Mouse (Mus musculus) stomach, embryonic 16.5 days (tissue): Measurements from ENCODE around the gene Golph3. TPM values are rescaled to one million over a fixed set of nuclear protein-coding genes. Genes with fewer than 3 reads are reported as not detected.
"Not testable (repeated sequence)": the region's sequence is repeated elsewhere in the genome, so short reads cannot be mapped to it uniquely, and the experiment has no call there.

Source experiments
- ATAC-seq: fragments of 200-750 bp; cut with Nextera tagmentation; 2 replicates; pipeline ENCODE4 v1.8.0; 2017; ENCODE audit warnings: moderate number of reproducible peaks, moderate TSS enrichment; ENCODE audit not compliant: insufficient read depth, low FRiP score
- H3K27ac ChIP-seq: fragments of 300-500 bp; sonication (generic); 2 replicates; pipeline ENCODE4 v1.5.1; 2014; ENCODE audit warnings: low read length
- H3K27me3 ChIP-seq: fragments of 300-500 bp; sonication (generic); 2 replicates; pipeline ENCODE4 v1.6.1; 2014; ENCODE audit warnings: low read length, control low read depth, mixed read lengths; ENCODE audit not compliant: control insufficient read depth, insufficient read depth
- H3K36me3 ChIP-seq: fragments of 300-500 bp; sonication (generic); 2 replicates; pipeline ENCODE4 v1.6.1; 2014; ENCODE audit warnings: low read length; ENCODE audit not compliant: control insufficient read depth, insufficient read depth
- H3K4me1 ChIP-seq: fragments of 300-500 bp; sonication (generic); 2 replicates; pipeline ENCODE4 v1.6.1; 2014; ENCODE audit warnings: low read length, control low read depth, mixed read lengths; ENCODE audit not compliant: control insufficient read depth, insufficient read depth
- H3K4me2 ChIP-seq: fragments of 300-500 bp; sonication (generic); 2 replicates; pipeline ENCODE4 v1.6.1; 2014; ENCODE audit warnings: low read depth, low read length, mixed read lengths
- H3K4me3 ChIP-seq: fragments of 300-500 bp; sonication (generic); replicated peaks from 2 replicates; pipeline ENCODE4 v1.5.1; 2014; ENCODE audit warnings: mild to moderate bottlenecking, low read length
- H3K9ac ChIP-seq: fragments of 300-500 bp; sonication (generic); 2 replicates; pipeline ENCODE4 v1.6.1; 2014; ENCODE audit warnings: low read length
- H3K9me3 ChIP-seq: fragments of 300-500 bp; sonication (generic); replicated peaks from 2 replicates; pipeline ENCODE4 v1.6.1; 2016; ENCODE audit warnings: low read length, control low read depth; ENCODE audit not compliant: control insufficient read depth
- WGBS: fragments of 180-500 bp; shearing (Covaris S2); extraction: QIAGEN DNeasy Blood & Tissue Kit; methylation state at CpG from one replicate; pipeline ENCODE4 v1.1.7; 2014; 5-methylcytosine and 5-hydroxymethylcytosine counted together
- polyA plus RNA-seq: library from polyadenylated mRNA; unstranded; fragments of >200 nt; fragmentation: Nextera tagmentation; extraction: Ambion mirVana; gene quantifications from 2 replicates; pipeline ENCODE4 v1.2.1, GENCODE M21; 2015

The Golph3 gene
- polyA plus RNA-seq, 1 experiment from 2014 or later: 73.8 TPM

DNA sequence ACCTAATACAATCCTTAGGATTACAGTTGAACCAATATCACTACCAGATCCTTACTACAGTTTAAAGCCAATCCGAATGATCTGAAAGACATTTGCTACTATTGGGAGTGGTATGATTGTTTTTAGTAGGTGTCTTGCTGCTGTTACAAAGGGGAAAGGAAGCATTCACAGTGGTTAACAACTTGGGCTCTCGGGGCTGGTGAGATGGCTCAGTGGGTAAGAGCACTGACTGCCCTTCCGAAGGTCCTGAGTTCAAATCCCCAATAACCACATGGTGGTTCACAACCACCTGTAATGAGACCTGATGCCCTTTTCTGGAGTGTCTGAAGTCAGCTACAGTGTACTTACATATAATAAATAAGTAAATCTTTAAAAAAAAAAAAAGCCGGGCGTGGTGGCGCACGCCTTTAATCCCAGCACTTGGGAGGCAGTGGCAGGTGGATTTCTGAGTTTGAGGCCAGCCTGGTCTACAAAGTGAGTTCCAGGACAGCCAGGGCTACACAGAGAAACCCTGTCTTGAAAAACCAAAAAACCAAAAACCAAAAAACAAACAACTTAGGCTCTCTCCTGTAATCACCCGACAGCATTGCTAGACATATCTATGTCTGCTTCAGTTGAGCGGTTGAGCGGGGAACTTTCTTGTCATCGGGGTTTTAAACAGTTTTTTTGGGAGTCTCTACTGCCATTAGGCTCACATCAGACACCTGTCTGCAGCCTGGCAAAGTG is 45.5 kb downstream of the Golph3 start:
- H3K9me3 ChIP-seq, ATAC-seq, H3K36me3 ChIP-seq, H3K4me1 ChIP-seq, H3K4me3 ChIP-seq, H3K9ac ChIP-seq, H3K27me3 ChIP-seq: not testable (repeated sequence)
- Histone ChIP-seq H3K27ac (peak overlapping the region; percentile 82), H3K4me2 (peak overlapping the region; percentile 11; the same call in 1 of the 2 replicates)
- 87% methylated on average over 11 of the region's 11 CpGs for WGBS

DNA sequence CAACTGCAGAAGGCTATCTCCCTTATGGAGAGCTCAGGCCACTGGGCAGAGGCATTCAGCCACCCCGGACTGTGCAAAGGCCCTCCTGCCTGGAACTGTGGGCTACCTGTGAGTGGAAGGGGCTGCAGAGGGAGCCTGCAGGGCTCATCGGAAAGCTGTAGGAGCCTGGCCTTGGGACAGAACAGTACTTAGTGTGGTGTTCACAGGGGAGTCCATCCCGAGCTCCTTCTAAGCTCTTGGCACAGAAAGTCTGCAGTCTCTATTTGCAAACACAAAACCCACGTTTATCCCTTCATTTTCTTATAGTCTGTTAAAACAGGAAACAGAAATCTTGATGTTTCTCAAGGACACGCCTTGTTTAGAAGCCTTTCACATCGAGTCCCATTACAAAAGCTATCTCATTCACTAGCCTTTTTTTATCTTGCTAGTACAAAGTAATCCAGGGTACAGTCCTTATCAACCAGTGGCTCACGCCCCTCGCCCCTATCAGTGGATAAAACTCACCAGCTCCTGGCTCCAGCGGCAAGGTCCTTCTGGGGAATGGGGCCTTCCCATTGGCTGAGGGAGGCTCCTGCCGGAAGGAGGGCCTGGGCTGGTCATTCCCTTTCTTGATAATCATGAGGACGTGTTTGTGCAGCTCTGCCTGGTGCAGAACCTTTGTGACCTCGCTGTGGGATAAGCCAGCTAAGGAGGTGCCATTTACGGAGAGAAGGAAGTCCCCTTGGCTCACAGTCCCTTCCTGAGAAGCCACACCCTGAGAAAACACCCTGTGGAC is 46.2 kb downstream of the Golph3 start:
- ATAC-seq: peak; percentile 90
- Histone ChIP-seq H3K27ac (peak overlapping the region; percentile 82), H3K36me3 (no peaks in the 10 kb centered on the region), H3K4me1 (peaks cover 7% of the 10 kb centered on the region; the same call in 1 of the 2 replicates), H3K9ac (no peak overlapping the region), H3K27me3 (no peaks in the 10 kb centered on the region), H3K4me2 (peak overlapping the region; percentile 14; the same call in 1 of the 2 replicates), H3K4me3 (no peak overlapping the region), H3K9me3 (no peaks in the 10 kb centered on the region)
- 43% methylated on average over 13 of the region's 13 CpGs for WGBS

DNA sequence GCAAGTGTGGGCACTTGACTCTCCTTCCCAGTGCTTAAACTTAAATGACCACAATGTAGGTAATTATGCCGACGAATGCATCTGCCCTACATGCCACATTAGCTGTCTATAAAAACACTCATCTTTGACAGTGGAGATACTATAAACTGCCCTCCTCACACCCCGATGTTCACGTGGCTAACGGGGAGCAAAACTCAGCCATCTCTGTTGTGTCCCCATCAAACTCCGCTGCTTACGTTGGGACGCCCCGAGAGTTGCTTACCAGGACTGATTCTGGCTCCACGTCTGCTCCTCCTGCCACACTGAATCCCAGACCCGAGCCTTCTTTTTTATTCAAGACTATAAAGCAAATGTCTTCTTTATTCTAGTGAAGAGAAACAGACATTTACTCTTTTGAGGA is 47.1 kb downstream of the Golph3 start:
- ATAC-seq: no peak
- H3K4me2 ChIP-seq: peak overlapping the region; percentile 14; the same call in 1 of the 2 replicates
- H3K9me3 ChIP-seq: no peaks in the 10 kb centered on the region
- H3K27ac ChIP-seq: peak overlapping the region; percentile 77
- H3K36me3 ChIP-seq: no peaks in the 10 kb centered on the region
- 89% methylated on average over 11 of the region's 11 CpGs for WGBS
- H3K4me3 ChIP-seq: no peak overlapping the region
- H3K27me3 ChIP-seq: no peaks in the 10 kb centered on the region
- H3K4me1 ChIP-seq: peaks cover 7% of the 10 kb centered on the region; the same call in 1 of the 2 replicates
- H3K9ac ChIP-seq: no peak overlapping the region

DNA sequence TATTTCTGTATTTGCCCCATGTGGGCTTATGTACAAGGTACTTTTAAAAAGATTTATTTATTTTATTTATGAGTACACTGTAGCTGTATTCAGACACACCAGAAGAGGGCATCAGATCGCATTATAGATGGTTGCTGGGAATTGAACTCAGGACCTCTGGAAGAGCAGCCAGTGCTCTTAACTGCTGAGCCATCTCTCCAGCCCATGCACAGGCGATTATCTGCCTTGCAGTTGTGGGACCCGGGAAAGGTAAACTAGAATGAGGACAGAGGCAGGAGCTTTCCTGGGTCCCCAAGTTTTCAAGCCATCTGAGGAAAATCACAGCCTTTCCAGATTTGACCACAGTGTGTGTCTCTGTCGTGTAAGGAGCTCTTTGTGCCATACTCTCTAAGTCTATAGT is 47.6 kb downstream of the Golph3 start:
- 80% methylated on average over 4 of the region's 4 CpGs for WGBS
- Histone ChIP-seq H3K36me3 (no peaks in the 10 kb centered on the region), H3K9ac (no peak overlapping the region), H3K4me3 (no peak overlapping the region), H3K4me2 (no peak overlapping the region), H3K27ac (no peak overlapping the region), H3K4me1 (peaks cover 7% of the 10 kb centered on the region; the same call in 1 of the 2 replicates), H3K27me3 (no peaks in the 10 kb centered on the region), H3K9me3 (no peaks in the 10 kb centered on the region)
- ATAC-seq: no peak

DNA sequence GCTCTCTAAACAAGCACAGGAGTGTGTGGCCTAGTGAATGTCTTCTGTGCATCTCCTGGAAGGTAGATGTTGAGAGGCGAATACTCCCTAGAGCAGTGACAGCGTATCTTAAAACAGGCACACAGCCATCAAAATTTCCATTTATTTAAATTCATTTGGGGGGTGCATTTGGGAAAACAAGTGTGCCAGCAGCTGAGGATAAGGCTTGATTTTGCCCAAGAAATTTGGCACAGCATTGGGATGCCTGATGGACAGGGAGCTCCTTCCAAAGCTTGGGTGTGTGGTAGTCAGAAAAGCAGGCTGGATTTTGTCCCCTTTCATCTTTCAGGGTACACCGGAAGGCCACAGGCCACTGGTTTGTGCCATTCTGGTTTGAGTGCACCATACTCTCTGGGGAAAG is 48.8 kb downstream of the Golph3 start:
- 89% methylated on average over 3 of the region's 3 CpGs for WGBS
- no peak overlapping the region for H3K9ac ChIP-seq
- H3K4me1 ChIP-seq: peaks cover 7% of the 10 kb centered on the region; the same call in 1 of the 2 replicates
- no peak overlapping the region for H3K4me2 ChIP-seq
- no peaks in the 10 kb centered on the region for H3K9me3 ChIP-seq
- H3K4me3 ChIP-seq: no peak overlapping the region
- no peak overlapping the region for H3K27ac ChIP-seq
- ATAC-seq: no peak
- no peaks in the 10 kb centered on the region for H3K27me3 ChIP-seq
- no peaks in the 10 kb centered on the region for H3K36me3 ChIP-seq

DNA sequence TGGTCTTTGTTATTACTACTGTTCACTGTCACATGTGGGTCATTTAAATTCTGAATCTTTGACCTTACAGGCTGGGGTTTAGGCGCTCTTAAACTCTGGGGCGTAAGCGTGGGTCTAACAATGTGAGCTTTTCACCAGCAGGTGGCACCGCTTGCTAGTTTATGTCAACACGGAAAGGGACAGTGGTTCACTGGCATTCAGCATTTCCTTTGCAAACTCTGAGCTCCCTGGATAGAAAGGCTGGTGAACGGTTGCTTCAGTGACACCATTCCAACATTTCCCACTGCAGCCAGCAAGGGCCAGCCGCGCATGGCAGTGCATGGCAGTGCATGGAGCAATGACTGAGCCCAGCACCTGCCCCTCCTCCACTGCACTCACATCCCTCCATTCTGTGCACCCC is 49.9 kb downstream of the Golph3 start:
- 5% methylated on average over 8 of the region's 8 CpGs for WGBS
- no peak overlapping the region for H3K4me2 ChIP-seq
- no peaks in the 10 kb centered on the region for H3K36me3 ChIP-seq
- H3K9ac ChIP-seq: no peak overlapping the region
- no peaks in the 10 kb centered on the region for H3K27me3 ChIP-seq
- H3K9me3 ChIP-seq: no peaks in the 10 kb centered on the region
- H3K27ac ChIP-seq: no peak overlapping the region
- ATAC-seq: peak; percentile 14; the same call in 1 of the 2 replicates
- peaks cover 9% of the 10 kb centered on the region for H3K4me1 ChIP-seq
- no peak overlapping the region for H3K4me3 ChIP-seq

DNA sequence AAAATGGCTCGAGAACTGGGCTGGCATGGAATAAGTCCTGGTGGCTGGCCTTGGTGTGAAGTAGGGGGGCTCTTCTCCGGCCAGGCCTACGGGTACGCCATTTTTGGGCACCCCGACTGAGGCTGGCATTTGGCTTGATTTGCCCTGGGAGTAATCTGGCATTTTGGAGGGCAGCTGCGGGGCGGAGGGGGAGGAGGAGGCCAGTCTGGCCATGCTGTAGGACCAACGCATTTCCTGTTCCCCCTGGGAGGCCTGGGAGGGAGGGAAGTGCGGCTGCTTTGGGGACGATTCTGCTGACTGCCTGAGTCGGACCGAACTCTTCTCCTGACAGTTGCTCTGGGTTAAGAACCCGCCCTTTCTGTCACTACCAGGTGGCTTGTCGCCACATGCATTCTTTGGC is 52.2 kb downstream of the Golph3 start:
- ATAC-seq: no peak
- H3K4me1 ChIP-seq: peaks cover 12% of the 10 kb centered on the region
- no peak overlapping the region for H3K4me3 ChIP-seq
- no peaks in the 10 kb centered on the region for H3K9me3 ChIP-seq
- no peak overlapping the region for H3K9ac ChIP-seq
- no peaks in the 10 kb centered on the region for H3K27me3 ChIP-seq
- H3K27ac ChIP-seq: no peak overlapping the region
- no peaks in the 10 kb centered on the region for H3K36me3 ChIP-seq
- 73% methylated on average over 14 of the region's 14 CpGs for WGBS
- H3K4me2 ChIP-seq: no peak overlapping the region

DNA sequence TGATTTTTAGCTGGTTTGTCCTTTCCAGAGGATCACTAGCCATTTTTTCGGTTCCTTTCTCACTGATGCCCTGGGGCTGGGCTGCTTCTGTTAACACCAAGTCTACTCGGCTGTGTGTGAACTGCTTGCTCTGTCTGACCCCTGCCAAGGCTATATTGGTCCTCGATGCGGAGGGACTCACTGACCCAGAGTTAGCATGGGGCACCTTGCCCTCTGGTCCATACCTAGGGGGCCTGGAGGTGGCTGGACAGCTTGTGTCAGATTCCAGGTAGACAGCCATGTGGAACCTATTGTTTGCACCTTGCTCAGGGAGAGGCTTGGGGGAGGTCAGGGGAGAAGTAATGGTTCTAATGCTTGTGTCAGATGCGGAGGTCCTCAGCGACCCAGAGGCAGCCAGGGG is 52.7 kb downstream of the Golph3 start:
- Histone ChIP-seq H3K4me3 (no peak overlapping the region), H3K9me3 (no peaks in the 10 kb centered on the region), H3K27ac (no peak overlapping the region), H3K36me3 (no peaks in the 10 kb centered on the region), H3K4me1 (peaks cover 12% of the 10 kb centered on the region), H3K27me3 (no peaks in the 10 kb centered on the region), H3K4me2 (no peak overlapping the region), H3K9ac (no peak overlapping the region)
- ATAC-seq: no peak
- WGBS: 85% methylated on average over 6 of the region's 6 CpGs

DNA sequence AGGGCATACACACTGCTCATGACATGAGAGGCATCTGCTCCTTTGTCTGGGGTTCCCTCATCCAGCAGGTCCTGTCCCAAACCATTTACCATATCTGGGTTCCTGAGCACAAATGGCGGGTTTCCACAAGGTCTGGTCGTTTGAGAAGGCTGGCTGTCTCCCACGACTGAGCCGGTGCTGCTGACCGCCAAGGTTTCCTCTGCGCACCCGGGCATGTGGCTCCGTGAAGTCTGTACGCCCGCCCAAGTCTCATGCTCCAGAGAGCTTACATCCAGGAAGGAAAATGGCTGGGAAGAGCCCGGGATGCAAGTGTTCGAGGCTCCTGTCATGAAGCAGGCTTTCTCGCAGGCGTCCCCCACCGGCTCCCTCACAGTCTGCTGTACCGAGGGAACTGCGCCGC is 53.7 kb downstream of the Golph3 start:
- 64% methylated on average over 18 of the region's 18 CpGs for WGBS
- peak overlapping the region; percentile 28 for H3K4me3 ChIP-seq
- peak overlapping the region; percentile 34; the same call in 1 of the 2 replicates for H3K9ac ChIP-seq
- H3K4me1 ChIP-seq: peaks cover 12% of the 10 kb centered on the region
- H3K27ac ChIP-seq: peak overlapping the region; percentile 43; the same call in 1 of the 2 replicates
- H3K4me2 ChIP-seq: peak overlapping the region; percentile 57
- H3K9me3 ChIP-seq: no peaks in the 10 kb centered on the region
- H3K27me3 ChIP-seq: no peaks in the 10 kb centered on the region
- H3K36me3 ChIP-seq: no peaks in the 10 kb centered on the region
- no peak for ATAC-seq
